Mouse (Mus musculus) cerebellum, adult (tissue): ENCODE measurements around the gene Thoc5.

ENCODE experiments used
- ATAC-seq: cut with Nextera tagmentation; 2 replicates; pipeline ENCODE4 v1.9.2; 2017; ENCODE audit warnings: mild to moderate bottlenecking, moderate library complexity, mixed read lengths; ENCODE audit not compliant: insufficient number of reproducible peaks, low FRiP score, low TSS enrichment

The Thoc5 gene

DNA sequence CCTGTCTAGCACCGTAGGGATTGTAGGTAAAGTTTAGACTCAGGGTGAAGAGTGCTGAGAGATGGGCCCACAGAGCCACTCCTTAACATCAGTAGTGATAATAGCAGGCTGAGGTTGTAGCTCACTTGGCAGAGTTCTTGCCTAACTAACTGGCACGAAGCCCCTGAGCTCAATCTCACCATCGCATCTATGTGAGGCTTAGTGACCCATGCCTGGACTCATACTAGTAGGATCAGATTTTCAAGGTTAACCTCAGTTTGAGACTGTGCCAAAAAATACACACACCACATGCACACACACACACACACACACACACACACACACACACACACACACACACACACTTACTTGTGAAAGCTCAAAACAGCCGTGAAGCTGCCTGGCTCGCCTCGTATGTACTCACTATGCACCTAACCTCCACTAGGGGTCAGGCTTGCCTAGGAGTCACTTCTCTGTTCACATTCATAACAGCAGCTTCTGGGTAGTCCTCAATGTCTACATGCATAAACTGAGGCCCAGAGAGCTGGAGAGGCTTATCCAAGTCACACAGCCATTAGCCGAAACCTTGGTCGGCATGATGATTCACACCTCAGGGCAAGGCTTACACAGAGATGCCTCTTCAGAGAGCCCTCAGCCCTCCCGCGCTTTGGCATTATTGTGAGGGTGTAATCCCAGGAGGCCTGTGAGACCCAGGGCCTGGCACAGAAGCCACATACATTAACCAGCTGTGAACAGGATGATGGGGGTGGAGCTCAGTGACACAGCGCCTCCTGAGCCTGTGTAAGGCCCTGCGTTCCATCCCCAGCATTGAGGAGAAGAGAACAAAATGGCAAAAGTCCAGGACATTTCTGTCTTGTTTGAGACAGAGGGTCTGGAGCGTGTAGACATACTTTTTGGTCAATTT lies 78.1 kb downstream of the Thoc5 start:
- peak; percentile 74 for ATAC-seq

DNA sequence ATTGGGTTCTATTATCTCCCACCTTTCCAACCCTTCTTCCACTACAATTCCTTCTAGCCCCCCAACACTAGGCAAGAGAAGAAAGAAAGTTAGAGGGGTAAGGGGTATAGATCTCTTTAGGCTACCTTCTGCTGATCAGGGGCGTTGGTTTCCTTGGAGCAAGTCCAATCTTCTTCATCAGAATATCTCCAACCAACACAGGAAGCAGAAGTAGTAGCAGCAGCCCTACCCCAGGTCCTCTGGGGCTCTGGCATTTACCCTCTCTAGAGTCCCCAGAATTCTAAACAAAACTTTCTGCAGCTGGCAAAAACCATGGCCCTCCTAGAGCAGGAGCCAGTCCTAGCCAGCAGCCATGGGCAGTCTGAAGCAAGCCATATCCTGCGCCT lies 78.7 kb downstream of the Thoc5 start:
- ATAC-seq, result no peak

DNA sequence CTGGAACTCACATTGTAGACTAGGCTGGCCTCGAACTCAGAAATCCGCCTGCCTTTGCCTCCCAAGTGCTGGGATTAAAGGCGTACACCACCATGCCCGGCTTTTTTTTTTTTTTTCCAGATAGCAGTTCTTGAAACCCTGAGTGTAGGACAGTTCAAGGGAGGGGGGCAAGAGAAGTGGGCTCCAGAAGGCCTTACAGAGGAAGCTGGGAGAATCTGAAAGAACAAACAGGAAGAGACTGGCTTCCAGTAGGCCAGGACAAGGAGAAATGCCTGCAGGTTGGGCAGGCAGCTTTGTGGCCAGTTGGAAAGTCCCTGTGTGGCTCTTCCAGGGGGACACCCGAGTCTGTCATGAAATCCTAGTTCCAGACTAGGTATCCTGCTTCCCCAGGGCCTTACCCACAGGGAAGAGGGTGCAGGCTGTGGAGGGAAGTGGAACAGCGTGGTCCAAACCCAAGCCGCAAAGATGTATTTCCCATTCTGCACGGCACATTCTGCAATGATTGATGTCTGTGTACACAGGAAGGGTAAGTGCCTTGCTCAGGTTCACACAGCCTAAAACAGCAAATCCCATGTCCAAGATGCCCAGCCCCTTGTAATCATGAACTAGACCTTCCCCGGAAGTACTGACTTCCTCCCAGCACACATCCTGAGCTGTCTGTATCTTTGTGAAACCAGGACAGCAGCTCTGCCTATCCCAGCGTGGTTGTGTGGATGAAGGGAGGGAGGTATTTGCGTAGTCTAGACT lies 79.4 kb downstream of the Thoc5 start:
- no peak for ATAC-seq

DNA sequence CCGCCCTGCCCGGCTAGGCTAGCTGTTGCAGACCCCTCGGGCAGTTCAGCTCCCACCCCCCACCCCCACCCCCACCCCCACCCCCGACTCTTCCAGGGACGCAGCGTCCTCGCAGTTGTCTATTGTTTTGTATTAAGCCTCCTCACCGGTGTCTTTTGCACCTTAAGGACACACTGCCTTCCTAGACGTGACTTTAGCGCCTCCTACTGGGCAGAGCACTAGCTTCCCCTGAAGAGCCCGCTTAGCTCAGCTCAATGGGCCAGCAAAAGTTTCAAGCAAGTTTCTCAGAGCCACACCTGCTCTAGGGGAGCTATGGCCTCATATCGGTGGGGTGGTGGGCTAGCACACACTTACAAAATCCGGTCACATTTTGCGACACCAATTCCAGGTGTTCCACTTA lies 80.5 kb downstream of the Thoc5 start:
- ATAC-seq, result peak; percentile 49; the same call in 1 of the 2 replicates
